Mouse (Mus musculus) layer of hippocampus, adult 9-10 months (tissue): ENCODE measurements around the gene Pheta2.
A peak's percentile ranks its signal among the peaks of the same experiment; 100 is the strongest.
"Not testable (repeated sequence)": the region's sequence is repeated elsewhere in the genome, so short reads cannot be mapped to it uniquely, and the experiment has no call there.

Experiments used
- DNase-seq: peaks from one replicate; pipeline ENCODE4 v3.0.0; 2022; ENCODE audit warnings: low spot score

Pheta2 gene

GRCm38 (mm10) chr15:82343368-82344287 lies 4.9 kb downstream of the Pheta2 start:
- DNase-seq = no peak

- no peak for DNase-seq
These were observed 6.2 kb downstream of the Pheta2 start for GRCm38 (mm10) chr15:82344971-82345370.

GRCm38 (mm10) chr15:82345820-82346470 lies 7.2 kb downstream of the Pheta2 start:
- DNase-seq = peak; percentile 100

- DNase-seq = no peak
These were observed 8.0 kb downstream of the Pheta2 start for GRCm38 (mm10) chr15:82346580-82347302.

GRCm38 (mm10) chr15:82347303-82347676 lies 8.5 kb downstream of the Pheta2 start:
- no peak for DNase-seq

GRCm38 (mm10) chr15:82347852-82348251 lies 9.1 kb downstream of the Pheta2 start:
- DNase-seq = no peak

GRCm38 (mm10) chr15:82348258-82348998 lies 9.7 kb downstream of the Pheta2 start:
- DNase-seq = no peak

GRCm38 (mm10) chr15:82348999-82349341 lies 10.2 kb downstream of the Pheta2 start:
- DNase-seq = no peak

GRCm38 (mm10) chr15:82350349-82350748 lies 11.6 kb downstream of the Pheta2 start:
- no peak for DNase-seq

- DNase-seq = no peak
These were observed 12.7 kb downstream of the Pheta2 start for GRCm38 (mm10) chr15:82351480-82351879.

GRCm38 (mm10) chr15:82353078-82353744 lies 14.5 kb downstream of the Pheta2 start:
- no peak for DNase-seq

- DNase-seq = no peak
These were observed 15.0 kb downstream of the Pheta2 start for GRCm38 (mm10) chr15:82353745-82354113.

- peak; percentile 86 for DNase-seq
These were observed 15.6 kb downstream of the Pheta2 start, which contains the start of gene Ndufa6 for GRCm38 (mm10) chr15:82354126-82354945. Gene Ndufa6 (minus strand): TSS chr15:82354322.

GRCm38 (mm10) chr15:82358431-82359260 lies 19.9 kb downstream of the Pheta2 start:
- no peak for DNase-seq

- no peak for DNase-seq
These were observed 22.8 kb downstream of the Pheta2 start for GRCm38 (mm10) chr15:82361459-82362018.

- DNase-seq = no peak
These were observed 23.5 kb downstream of the Pheta2 start for GRCm38 (mm10) chr15:82362234-82362633.

- not testable (repeated sequence) for DNase-seq
These were observed 25.1 kb downstream of the Pheta2 start for GRCm38 (mm10) chr15:82363801-82364200.

- DNase-seq = not testable (repeated sequence)
These were observed 25.8 kb downstream of the Pheta2 start for GRCm38 (mm10) chr15:82364561-82364960.

GRCm38 (mm10) chr15:82368146-82368545 lies 29.4 kb downstream of the Pheta2 start:
- no peak for DNase-seq
